Mouse (Mus musculus) C2C12 (cell line): ENCODE results near the gene Myh7b. TPM values are rescaled to one million over a fixed set of nuclear protein-coding genes. Genes with fewer than 3 reads are reported as not detected.

Experiments used
- H3K27me3 ChIP-seq: one replicate; pipeline ENCODE4 v1.6.1; 2011; ENCODE audit not compliant: control insufficient read depth, insufficient read depth, insufficient read length
- H3K36me3 ChIP-seq: one replicate; pipeline ENCODE4 v1.6.1; 2011; ENCODE audit not compliant: control insufficient read depth, insufficient read depth
- H3K4me3 ChIP-seq: one replicate; pipeline ENCODE4 v1.5.1; 2011; ENCODE audit warnings: mild to moderate bottlenecking, control low read depth; ENCODE audit not compliant: poor library complexity, insufficient read depth, severe bottlenecking
- H3K79me2 ChIP-seq: one replicate; pipeline ENCODE4 v1.6.1; 2011; ENCODE audit not compliant: control insufficient read depth, insufficient read depth
- H3K79me3 ChIP-seq: one replicate; pipeline ENCODE4 v1.6.1; 2011; ENCODE audit warnings: low read depth, control low read depth
- H3ac ChIP-seq: one replicate; pipeline ENCODE3; 2011; ENCODE audit warnings: low read depth; ENCODE audit not compliant: control insufficient read depth, insufficient read length
- CEBPB ChIP-seq: IDR thresholded peaks from one replicate; pipeline ENCODE4 v1.6.1; 2011; ENCODE audit warnings: low read depth, mild to moderate bottlenecking, control low read depth, moderate library complexity
- CTCF ChIP-seq: IDR thresholded peaks from one replicate; pipeline ENCODE4 v1.5.1; 2011; ENCODE audit not compliant: control insufficient read depth, insufficient read depth, insufficient read length
- FOSL1 ChIP-seq: IDR thresholded peaks from one replicate; pipeline ENCODE4 v1.8.0; 2011; ENCODE audit warnings: mild to moderate bottlenecking, low read length; ENCODE audit not compliant: poor library complexity, insufficient read depth, severe bottlenecking
- MAX ChIP-seq: IDR thresholded peaks from one replicate; pipeline ENCODE4 v1.6.1; 2011; ENCODE audit warnings: mild to moderate bottlenecking, control low read depth
- MYOD1 ChIP-seq: IDR thresholded peaks from one replicate; pipeline ENCODE4 v1.6.1; 2011; ENCODE audit warnings: low read depth; ENCODE audit not compliant: control insufficient read depth, insufficient read length
- MYOG ChIP-seq: IDR thresholded peaks from one replicate; pipeline ENCODE4 v1.6.1; 2011; ENCODE audit not compliant: control insufficient read depth, insufficient read length; ENCODE audit errors: extremely low read depth
- USF1 ChIP-seq: IDR thresholded peaks from one replicate; pipeline ENCODE4 v1.6.1; 2011; ENCODE audit warnings: low read depth, mild to moderate bottlenecking, control low read depth, moderate library complexity
- polyA plus RNA-seq: library from polyadenylated mRNA; unstranded; fragments of >200 nt; fragmentation: generic; extraction: Trizol; gene quantifications from one replicate; pipeline ENCODE4 v1.2.1, GENCODE M21; 2012; ENCODE audit warnings: missing spikeins

Myh7b gene
- polyA plus RNA-seq, 1 experiment: 0.09 TPM

DNA sequence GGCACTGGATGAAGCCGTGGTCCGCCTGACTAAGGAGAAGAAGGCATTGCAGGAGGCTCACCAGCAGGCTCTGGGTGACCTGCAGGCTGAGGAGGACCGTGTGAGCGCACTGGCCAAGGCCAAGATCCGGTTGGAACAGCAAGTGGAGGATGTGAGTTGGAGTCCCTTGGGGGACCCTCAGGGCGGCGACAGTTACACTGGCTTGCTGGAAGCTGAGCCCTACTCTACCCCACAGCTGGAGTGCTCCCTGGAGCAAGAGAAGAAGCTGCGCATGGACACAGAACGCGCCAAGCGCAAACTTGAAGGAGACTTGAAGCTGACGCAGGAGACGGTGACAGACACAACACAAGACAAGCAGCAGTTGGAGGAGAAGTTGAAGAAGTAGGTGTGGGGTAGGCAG lies 17.5 kb downstream of the Myh7b start:
- Histone ChIP-seq H3K27me3 (no peaks in the 10 kb centered on the region), H3K79me3 (no peaks in the 10 kb centered on the region), H3K4me3 (no peak overlapping the region), H3K36me3 (peaks cover under 1% of the 10 kb centered on the region), H3ac (no peak overlapping the region), H3K79me2 (no peaks in the 10 kb centered on the region)
- TF ChIP-seq MAX (no peak), MYOD1 (no peak), CEBPB (no peak), USF1 (no peak), MYOG (no peak), FOSL1 (no peak), CTCF (no peak)

DNA sequence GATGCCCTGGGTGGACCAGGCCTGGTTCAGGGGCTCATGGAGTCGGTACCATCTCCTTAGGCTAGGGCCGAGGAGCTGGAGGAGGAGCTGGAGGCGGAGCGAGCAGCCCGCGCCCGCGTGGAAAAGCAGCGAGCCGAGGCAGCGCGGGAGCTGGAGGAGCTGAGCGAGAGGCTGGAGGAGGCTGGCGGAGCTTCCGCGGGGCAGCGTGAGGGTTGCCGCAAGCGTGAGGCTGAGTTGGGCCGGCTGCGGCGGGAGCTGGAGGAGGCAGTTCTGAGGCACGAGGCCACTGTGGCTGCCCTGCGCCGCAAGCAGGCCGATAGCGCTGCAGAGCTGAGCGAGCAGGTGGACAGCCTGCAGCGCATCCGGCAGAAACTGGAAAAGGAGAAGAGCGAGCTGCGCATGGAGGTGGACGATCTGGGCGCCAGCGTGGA lies 18.2 kb downstream of the Myh7b start:
- Histone ChIP-seq H3ac (no peak overlapping the region), H3K79me3 (no peaks in the 10 kb centered on the region), H3K4me3 (no peak overlapping the region), H3K36me3 (peaks cover 8% of the 10 kb centered on the region), H3K27me3 (no peaks in the 10 kb centered on the region), H3K79me2 (no peaks in the 10 kb centered on the region)
- TF ChIP-seq CTCF: no peak
- no peak for TF ChIP-seq MYOG
- TF ChIP-seq FOSL1: no peak
- no peak for TF ChIP-seq MAX
- TF ChIP-seq MYOD1: no peak
- TF ChIP-seq USF1: no peak
- TF ChIP-seq CEBPB: no peak

- Histone ChIP-seq H3ac (no peak overlapping the region), H3K79me3 (no peaks in the 10 kb centered on the region), H3K79me2 (no peaks in the 10 kb centered on the region), H3K4me3 (no peak overlapping the region), H3K27me3 (no peaks in the 10 kb centered on the region), H3K36me3 (peaks cover 16% of the 10 kb centered on the region)
- TF ChIP-seq FOSL1 (no peak), CTCF (no peak), CEBPB (no peak), MYOD1 (no peak), MAX (no peak), USF1 (no peak), MYOG (no peak)
Measured at GRCm38 (mm10) chr2:155630153-155630552, 19.1 kb downstream of the Myh7b start.

DNA sequence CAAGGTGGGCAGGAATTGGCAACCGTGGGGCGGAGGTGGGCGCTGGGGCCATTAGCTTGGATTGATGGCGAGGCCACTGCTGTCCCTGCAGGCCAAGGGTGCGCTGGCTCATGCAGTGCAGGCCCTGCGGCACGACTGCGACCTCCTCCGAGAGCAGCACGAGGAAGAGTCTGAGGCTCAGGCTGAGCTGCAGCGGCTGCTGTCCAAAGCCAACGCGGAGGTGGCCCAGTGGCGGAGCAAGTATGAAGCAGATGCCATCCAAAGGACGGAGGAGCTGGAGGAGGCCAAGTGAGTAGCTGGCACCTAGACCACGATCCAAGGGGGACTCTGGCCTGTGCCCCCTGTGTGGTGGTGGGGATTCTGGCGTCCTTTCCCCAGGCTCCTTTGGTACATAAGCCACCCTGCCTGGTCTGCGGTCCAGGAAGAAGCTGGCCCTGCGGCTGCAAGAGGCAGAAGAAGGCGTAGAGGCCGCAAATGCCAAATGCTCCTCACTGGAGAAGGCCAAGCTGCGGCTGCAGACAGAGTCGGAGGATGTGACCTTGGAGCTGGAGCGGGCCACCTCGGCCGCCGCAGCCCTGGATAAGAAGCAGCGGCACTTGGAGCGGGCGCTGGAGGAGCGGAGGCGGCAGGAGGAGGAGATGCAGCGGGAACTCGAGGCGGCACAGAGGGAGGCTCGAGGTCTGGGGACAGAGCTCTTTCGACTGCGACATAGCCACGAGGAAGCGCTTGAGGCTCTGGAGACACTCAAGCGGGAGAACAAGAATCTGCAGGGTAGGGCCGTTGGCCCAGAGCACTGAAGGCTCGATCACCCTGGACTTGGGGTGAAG lies 19.8 kb downstream of the Myh7b start:
- TF ChIP-seq MYOG (no peak), MAX (no peak), MYOD1 (no peak), USF1 (no peak), CTCF (no peak), CEBPB (no peak), FOSL1 (no peak)
- Histone ChIP-seq H3K27me3 (no peaks in the 10 kb centered on the region), H3K79me2 (no peaks in the 10 kb centered on the region), H3K4me3 (no peak overlapping the region), H3K79me3 (no peaks in the 10 kb centered on the region), H3K36me3 (peaks cover 22% of the 10 kb centered on the region), H3ac (no peak overlapping the region)

GRCm38 (mm10) chr2:155632138-155632936 lies 21.3 kb downstream of the Myh7b start:
- H3K79me3 ChIP-seq: no peaks in the 10 kb centered on the region
- no peaks in the 10 kb centered on the region for H3K27me3 ChIP-seq
- peaks cover 32% of the 10 kb centered on the region for H3K36me3 ChIP-seq

More at GRCm38 (mm10) chr2:155632138-155632936, 21.3 kb downstream of the Myh7b start:
- TF ChIP-seq MYOG (no peak), FOSL1 (no peak), CTCF (no peak), MYOD1 (no peak)
- no peaks in the 10 kb centered on the region for H3K79me2 ChIP-seq
- H3K4me3 ChIP-seq: no peak overlapping the region
- no peak overlapping the region for H3ac ChIP-seq
